Mouse (Mus musculus) intestine, embryonic 14.5 days (tissue): ENCODE data around the gene Hmcn2. TPM values are rescaled to one million over a fixed set of nuclear protein-coding genes. Genes with fewer than 3 reads are reported as not detected.

Source experiments
- ATAC-seq: fragments of 200-750 bp; cut with Nextera tagmentation; replicated peaks from 2 replicates; pipeline ENCODE4 v1.8.0; 2017; ENCODE audit warnings: low read depth, moderate number of reproducible peaks, moderate TSS enrichment, moderate library complexity; ENCODE audit not compliant: low FRiP score, low TSS enrichment
- DNase-seq: peaks from one replicate; pipeline ENCODE4 v3.0.0-alpha.2; 2018; ENCODE audit warnings: low spot score
- H3K27ac ChIP-seq: fragments of 300-500 bp; sonication (generic); 2 replicates; pipeline ENCODE4 v1.5.1; 2014; ENCODE audit warnings: low read depth, mild to moderate bottlenecking, control low read depth
- H3K27me3 ChIP-seq: fragments of 300-500 bp; sonication (generic); replicated peaks from 2 replicates; pipeline ENCODE4 v1.6.1; 2014; ENCODE audit warnings: low read length, control low read depth; ENCODE audit not compliant: control insufficient read depth, insufficient read depth
- H3K36me3 ChIP-seq: fragments of 300-500 bp; sonication (generic); 2 replicates; pipeline ENCODE4 v1.6.1; 2014; ENCODE audit warnings: low read length, control low read depth; ENCODE audit not compliant: control insufficient read depth, insufficient read depth
- H3K4me1 ChIP-seq: fragments of 300-500 bp; sonication (generic); replicated peaks from 2 replicates; pipeline ENCODE4 v1.6.1; 2014; ENCODE audit warnings: low read length, control low read depth, mixed read lengths; ENCODE audit not compliant: control insufficient read depth, insufficient read depth
- H3K4me2 ChIP-seq: fragments of 300-500 bp; sonication (generic); 2 replicates; pipeline ENCODE4 v1.6.1; 2014; ENCODE audit warnings: low read length
- H3K4me3 ChIP-seq: fragments of 300-500 bp; sonication (generic); 2 replicates; pipeline ENCODE4 v1.5.1; 2014; ENCODE audit warnings: low read depth, low read length, control low read depth, mixed read lengths
- H3K9ac ChIP-seq: fragments of 300-500 bp; sonication (generic); 2 replicates; pipeline ENCODE4 v1.6.1; 2014; ENCODE audit warnings: mild to moderate bottlenecking, low read length
- H3K9me3 ChIP-seq: fragments of 300-500 bp; sonication (generic); 2 replicates; pipeline ENCODE4 v1.6.1; 2016; ENCODE audit warnings: low read length, control low read depth; ENCODE audit not compliant: control insufficient read depth
- WGBS: fragments of 180-500 bp; shearing (Covaris S2); extraction: QIAGEN DNeasy Blood & Tissue Kit; methylation state at CpG from one replicate; pipeline ENCODE4 v1.1.7; 2014; 5-methylcytosine and 5-hydroxymethylcytosine counted together
- polyA plus RNA-seq: library from polyadenylated mRNA; unstranded; fragments of >200 nt; fragmentation: Nextera tagmentation; extraction: Ambion mirVana; gene quantifications from 2 replicates; pipeline ENCODE4 v1.2.1, GENCODE M21; 2014

The Hmcn2 gene
- polyA plus RNA-seq, 1 experiment from 2014 or later: 10.0 TPM

GRCm38 (mm10) chr2:31377481-31377880 lies 63.3 kb downstream of the Hmcn2 start:
- no peak for ATAC-seq
- no peak overlapping the region for H3K9ac ChIP-seq
- no peak for DNase-seq
- H3K4me2 ChIP-seq: no peak overlapping the region
- H3K4me1 ChIP-seq: no peaks in the 10 kb centered on the region
- WGBS: 64% methylated on average over 2 of the region's 2 CpGs
- no peaks in the 10 kb centered on the region for H3K27me3 ChIP-seq
- no peaks in the 10 kb centered on the region; the same call in 1 of the 2 replicates for H3K9me3 ChIP-seq
- H3K36me3 ChIP-seq: no peaks in the 10 kb centered on the region
- no peak overlapping the region for H3K4me3 ChIP-seq
- H3K27ac ChIP-seq: no peak overlapping the region

- ATAC-seq (peak; percentile 56; the same call in 1 of the 2 replicates), DNase-seq (peak; percentile 70)
- H3K4me3 ChIP-seq: no peak overlapping the region
- H3K4me2 ChIP-seq: no peak overlapping the region
- 57% methylated on average over 4 of the region's 4 CpGs for WGBS
- H3K36me3 ChIP-seq: no peaks in the 10 kb centered on the region
- H3K27me3 ChIP-seq: no peaks in the 10 kb centered on the region
- no peaks in the 10 kb centered on the region for H3K4me1 ChIP-seq
- H3K27ac ChIP-seq: no peak overlapping the region
- no peaks in the 10 kb centered on the region for H3K9me3 ChIP-seq
- no peak overlapping the region for H3K9ac ChIP-seq
Measured at GRCm38 (mm10) chr2:31381292-31381846, 67.2 kb downstream of the Hmcn2 start.

- Histone ChIP-seq H3K27ac (no peak overlapping the region), H3K9ac (no peak overlapping the region), H3K27me3 (no peaks in the 10 kb centered on the region), H3K4me2 (no peak overlapping the region), H3K4me3 (no peak overlapping the region), H3K9me3 (no peaks in the 10 kb centered on the region), H3K4me1 (no peaks in the 10 kb centered on the region), H3K36me3 (no peaks in the 10 kb centered on the region)
- no peak for ATAC-seq
- DNase-seq: peak; percentile 69
- WGBS: 23% methylated on average over 4 of the region's 4 CpGs
Measured at GRCm38 (mm10) chr2:31382952-31383351, 68.7 kb downstream of the Hmcn2 start.

GRCm38 (mm10) chr2:31416968-31417367 lies 102.8 kb downstream of the Hmcn2 start:
- Histone ChIP-seq H3K27me3 (no peaks in the 10 kb centered on the region), H3K4me2 (no peak overlapping the region), H3K4me1 (no peaks in the 10 kb centered on the region), H3K9me3 (no peaks in the 10 kb centered on the region), H3K9ac (no peak overlapping the region), H3K36me3 (no peaks in the 10 kb centered on the region), H3K4me3 (no peak overlapping the region), H3K27ac (no peak overlapping the region)
- DNase-seq (no peak), ATAC-seq (no peak)
- 48% methylated on average over 10 of the region's 10 CpGs for whole genome bisulfite sequencing

- 84% methylated on average over 5 of the region's 5 CpGs for WGBS
- no peak for ATAC-seq
- no peak overlapping the region for H3K9ac ChIP-seq
Measured at GRCm38 (mm10) chr2:31418021-31418420, 103.8 kb downstream of the Hmcn2 start.

GRCm38 (mm10) chr2:31418571-31418970 lies 104.4 kb downstream of the Hmcn2 start:
- ATAC-seq (no peak), DNase-seq (no peak)
- Histone ChIP-seq H3K4me3 (no peak overlapping the region), H3K9ac (no peak overlapping the region), H3K27ac (no peak overlapping the region), H3K36me3 (no peaks in the 10 kb centered on the region), H3K27me3 (no peaks in the 10 kb centered on the region), H3K9me3 (no peaks in the 10 kb centered on the region), H3K4me2 (no peak overlapping the region), H3K4me1 (no peaks in the 10 kb centered on the region)
- 21% methylated on average over 8 of the region's 8 CpGs for WGBS

More at GRCm38 (mm10) chr2:31418021-31418420, 103.8 kb downstream of the Hmcn2 start:
- Histone ChIP-seq H3K27ac (no peak overlapping the region), H3K27me3 (no peaks in the 10 kb centered on the region), H3K4me2 (no peak overlapping the region), H3K4me3 (no peak overlapping the region), H3K4me1 (no peaks in the 10 kb centered on the region), H3K36me3 (no peaks in the 10 kb centered on the region), H3K9me3 (no peaks in the 10 kb centered on the region)
- DNase-seq: no peak

GRCm38 (mm10) chr2:31420914-31421313 lies 106.7 kb downstream of the Hmcn2 start:
- Histone ChIP-seq H3K4me2 (no peak overlapping the region), H3K36me3 (no peaks in the 10 kb centered on the region), H3K4me1 (no peaks in the 10 kb centered on the region), H3K9ac (no peak overlapping the region), H3K27me3 (no peaks in the 10 kb centered on the region), H3K27ac (no peak overlapping the region), H3K4me3 (no peak overlapping the region), H3K9me3 (no peaks in the 10 kb centered on the region)
- DNase-seq (no peak), ATAC-seq (no peak)
- WGBS: 78% methylated on average over 6 of the region's 6 CpGs

- Histone ChIP-seq H3K4me2 (no peak overlapping the region), H3K27me3 (no peaks in the 10 kb centered on the region), H3K9ac (no peak overlapping the region), H3K9me3 (no peaks in the 10 kb centered on the region), H3K27ac (no peak overlapping the region), H3K4me1 (no peaks in the 10 kb centered on the region), H3K4me3 (no peak overlapping the region), H3K36me3 (no peaks in the 10 kb centered on the region)
- ATAC-seq (no peak), DNase-seq (no peak)
- WGBS: 64% methylated on average over 6 of the region's 6 CpGs
Measured at GRCm38 (mm10) chr2:31422576-31422975, 108.4 kb downstream of the Hmcn2 start.

- H3K9me3 ChIP-seq: no peaks in the 10 kb centered on the region
- H3K4me2 ChIP-seq: no peak overlapping the region
- no peaks in the 10 kb centered on the region for H3K36me3 ChIP-seq
- H3K9ac ChIP-seq: no peak overlapping the region
- 82% methylated on average over 5 of the region's 5 CpGs for WGBS
- DNase-seq (no peak), ATAC-seq (no peak)
- H3K27ac ChIP-seq: no peak overlapping the region
- H3K27me3 ChIP-seq: no peaks in the 10 kb centered on the region
- H3K4me3 ChIP-seq: no peak overlapping the region
- no peaks in the 10 kb centered on the region for H3K4me1 ChIP-seq
Measured at GRCm38 (mm10) chr2:31431477-31431876, 117.3 kb downstream of the Hmcn2 start.
